Mouse (Mus musculus) liver, embryonic 14.5 days (tissue): ENCODE data around the gene Denr. TPM values are rescaled to one million over a fixed set of nuclear protein-coding genes. Genes with fewer than 3 reads are reported as not detected.

Experiments used
- ATAC-seq: fragments of 200-750 bp; cut with Nextera tagmentation; 2 replicates; pipeline ENCODE4 v1.8.0; 2017; ENCODE audit warnings: moderate number of reproducible peaks, mild to moderate bottlenecking, moderate library complexity; ENCODE audit not compliant: insufficient read depth
- DNase-seq, 3 experiments: peaks; one replicate each; pipeline ENCODE4 v3.0.0-alpha.2; 2012 to 2013; ENCODE audit warnings: low read depth in 3 of 3, low spot score in 3 of 3
- H3K27ac ChIP-seq: fragments of 300-500 bp; sonication (generic); 2 replicates; pipeline ENCODE4 v1.5.1; 2014; ENCODE audit warnings: moderate library complexity, mild to moderate bottlenecking, control low read depth, inconsistent platforms
- H3K27me3 ChIP-seq: fragments of 300-500 bp; sonication (generic); 2 replicates; pipeline ENCODE4 v1.6.1; 2014; ENCODE audit warnings: mild to moderate bottlenecking, low read length, moderate library complexity; ENCODE audit not compliant: control insufficient read depth, insufficient read depth
- H3K36me3 ChIP-seq: fragments of 300-500 bp; sonication (generic); replicated peaks from 2 replicates; pipeline ENCODE4 v1.6.1; 2014; ENCODE audit warnings: low read depth; ENCODE audit not compliant: control insufficient read depth, insufficient read depth
- H3K4me1 ChIP-seq, 2 experiments: fragments of 200-500 bp in 1 of 2; fragments of 300-500 bp in 1 of 2; sonication (generic) in 1 of 2; replicated peaks; 2 replicates each; pipeline ENCODE4 v1.6.1; 2012 to 2014; ENCODE audit warnings: antibody characterized with exemption in 1 of 2, inconsistent platforms in 1 of 2, low read length in 1 of 2; ENCODE audit not compliant: control insufficient read depth in 2 of 2, insufficient read depth in 2 of 2
- H3K4me2 ChIP-seq: fragments of 300-500 bp; sonication (generic); 2 replicates; pipeline ENCODE4 v1.6.1; 2014; ENCODE audit warnings: low read depth, mild to moderate bottlenecking, control low read depth, moderate library complexity
- H3K4me3 ChIP-seq, 2 experiments: fragments of 200-500 bp in 1 of 2; fragments of 300-500 bp in 1 of 2; sonication (generic) in 1 of 2; 2 replicates each; pipeline ENCODE4 v1.5.1; 2012 to 2014; ENCODE audit warnings: low read depth in 2 of 2, low read length in 2 of 2, mild to moderate bottlenecking in 2 of 2, control low read depth in 1 of 2, inconsistent platforms in 1 of 2, moderate library complexity in 1 of 2; ENCODE audit not compliant: insufficient read depth in 1 of 2
- H3K9ac ChIP-seq: fragments of 300-500 bp; sonication (generic); replicated peaks from 2 replicates; pipeline ENCODE4 v1.6.1; 2014; ENCODE audit warnings: mild to moderate bottlenecking, control low read depth, moderate library complexity
- H3K9me3 ChIP-seq: fragments of 300-500 bp; sonication (generic); 2 replicates; pipeline ENCODE4 v1.6.1; 2016; ENCODE audit warnings: low read length, mixed read lengths; ENCODE audit not compliant: control insufficient read depth
- CTCF ChIP-seq: IDR thresholded peaks from 2 replicates; pipeline ENCODE4 v1.5.1; 2016; ENCODE audit warnings: antibody characterized with exemption, low read depth, control low read depth
- EP300 ChIP-seq: IDR thresholded peaks from 2 replicates; pipeline ENCODE4 v1.6.1; 2016; ENCODE audit warnings: antibody characterized with exemption, low read depth
- WGBS: fragments of 180-500 bp; shearing (Covaris S2); extraction: QIAGEN DNeasy Blood & Tissue Kit; methylation state at CpG from one replicate; pipeline ENCODE4 v1.1.7; 2014; ENCODE audit not compliant: insufficient replicate concordance; 5-methylcytosine and 5-hydroxymethylcytosine counted together
- polyA plus RNA-seq, 2 experiments: library from polyadenylated mRNA; depleted of rRNA in 1 of 2; stranded (reverse) in 1 of 2; unstranded in 1 of 2; fragments of >200 nt; fragmentation: Nextera tagmentation in 1 of 2; extraction: Ambion mirVana in 1 of 2; gene quantifications; 2 replicates each; pipeline versions ENCODE4 v1.2.1 to v1.2.3; 2012 to 2014

Gene Denr
- polyA plus RNA-seq, 2 experiments = 17.5 to 43.0 TPM

GRCm38 (mm10) chr5:123866457-123866856 lies 40.5 kb upstream of the Denr start:
- DNase-seq = no peak
- no peak overlapping the region for H3K4me2 ChIP-seq
- no peak overlapping the region for H3K4me3 ChIP-seq
- no peak overlapping the region for H3K9ac ChIP-seq
- H3K36me3 ChIP-seq = no peaks in the 10 kb centered on the region
- 61% methylated on average over 4 of the region's 4 CpGs for WGBS
- TF ChIP-seq CTCF (no peak), EP300 (no peak)
- no peak for ATAC-seq
- H3K4me1 ChIP-seq = peaks cover 0 to 5% of the 10 kb centered on the region in 2 experiments; a peak in 2 of 4 replicates
- no peak overlapping the region for H3K27ac ChIP-seq
- no peaks in the 10 kb centered on the region for H3K9me3 ChIP-seq
- H3K27me3 ChIP-seq = no peaks in the 10 kb centered on the region

GRCm38 (mm10) chr5:123869615-123870014 lies 37.4 kb upstream of the Denr start:
- no peak overlapping the region for H3K4me2 ChIP-seq
- no peaks in the 10 kb centered on the region for H3K36me3 ChIP-seq
- no peaks in the 10 kb centered on the region for H3K9me3 ChIP-seq
- no peak overlapping the region for H3K4me3 ChIP-seq
- H3K27me3 ChIP-seq = no peaks in the 10 kb centered on the region
- no peak for TF ChIP-seq CTCF
- no peak for TF ChIP-seq EP300
- peaks cover 0 to 3% of the 10 kb centered on the region in 2 experiments; a peak in 2 of 4 replicates for H3K4me1 ChIP-seq
- ATAC-seq (no peak), DNase-seq (no peak)
- 71% methylated on average over 4 of the region's 4 CpGs for WGBS
- no peak overlapping the region for H3K27ac ChIP-seq
- H3K9ac ChIP-seq = no peak overlapping the region

GRCm38 (mm10) chr5:123874177-123874576 lies 32.8 kb upstream of the Denr start:
- Histone ChIP-seq H3K4me1 (no peaks in the 10 kb centered on the region), H3K4me3 (no peak overlapping the region), H3K27ac (no peak overlapping the region), H3K36me3 (no peaks in the 10 kb centered on the region), H3K9ac (no peak overlapping the region), H3K9me3 (no peaks in the 10 kb centered on the region), H3K27me3 (no peaks in the 10 kb centered on the region), H3K4me2 (no peak overlapping the region)
- no peak for TF ChIP-seq EP300
- no peak for TF ChIP-seq CTCF
- WGBS = 53% methylated on average over 5 of the region's 5 CpGs
- ATAC-seq (no peak), DNase-seq (no peak)

- H3K4me1 ChIP-seq = no peaks in the 10 kb centered on the region
- no peaks in the 10 kb centered on the region for H3K36me3 ChIP-seq
- H3K27ac ChIP-seq = no peak overlapping the region
- H3K27me3 ChIP-seq = no peaks in the 10 kb centered on the region
- no peak overlapping the region for H3K4me2 ChIP-seq
- 43% methylated on average over 14 of the region's 14 CpGs for WGBS
- H3K9me3 ChIP-seq = no peaks in the 10 kb centered on the region
- DNase-seq = no peak
- no peak for TF ChIP-seq EP300
- no peak overlapping the region for H3K4me3 ChIP-seq
- no peak for ATAC-seq
- no peak overlapping the region for H3K9ac ChIP-seq
These were observed 28.9 kb upstream of the Denr start for GRCm38 (mm10) chr5:123878056-123878455.

- no peaks in the 10 kb centered on the region for H3K9me3 ChIP-seq
- no peak within 1 kb of the TSS for H3K27ac ChIP-seq
- no peak within 1 kb of the TSS for H3K9ac ChIP-seq
- no peaks in the 10 kb centered on the region; a peak in 1 of 4 replicates for H3K4me1 ChIP-seq
- H3K36me3 ChIP-seq = no peaks in the 10 kb centered on the region
- H3K27me3 ChIP-seq = no peaks in the 10 kb centered on the region
- TF ChIP-seq CTCF = no peak
- TF ChIP-seq EP300 = no peak
- no peak within 1 kb of the TSS for H3K4me3 ChIP-seq
- ATAC-seq (no peak), DNase-seq (no peak)
- H3K4me2 ChIP-seq = no peak within 1 kb of the TSS
- 55% methylated on average over 12 of the region's 12 CpGs for WGBS
These were observed 27.0 kb upstream of the Denr start, which contains the start of gene Hcar1 for GRCm38 (mm10) chr5:123879928-123880327. Gene Hcar1, minus strand, starts transcription at chr5:123880020.
